Mouse (Mus musculus): ENCODE results near the gene Zfp169.
"Not testable (repeated sequence)": the region's sequence is repeated elsewhere in the genome, so short reads cannot be mapped to it uniquely, and the experiment has no call there.

Gene Zfp169

GRCm38 (mm10) chr13:48513003-48513929 lies at the start of gene Zfp169, which contains the start of gene A830005F24Rik:
TSS of gene Zfp169 (minus strand) at chr13:48513451.
TSS of gene A830005F24Rik (plus strand) at chr13:48513570.
- peak; percentile 91 for DNase-seq

- no peak for DNase-seq
Observed at GRCm38 (mm10) chr13:48562336-48562735, 49.1 kb upstream of the Zfp169 start.

GRCm38 (mm10) chr13:48561481-48561880 lies 48.2 kb upstream of the Zfp169 start:
- no peak for DNase-seq

GRCm38 (mm10) chr13:48555976-48556375 lies 42.7 kb upstream of the Zfp169 start:
- DNase-seq = no peak

GRCm38 (mm10) chr13:48554552-48554951 lies 41.3 kb upstream of the Zfp169 start:
- no peak for DNase-seq

GRCm38 (mm10) chr13:48553511-48553910 lies 40.3 kb upstream of the Zfp169 start:
- no peak for DNase-seq

- DNase-seq = peak; percentile 93
Observed at GRCm38 (mm10) chr13:48552181-48553090, 39.2 kb upstream of the Zfp169 start.

GRCm38 (mm10) chr13:48548296-48548695 lies 35.0 kb upstream of the Zfp169 start:
- DNase-seq = no peak

- DNase-seq = no peak
Observed at GRCm38 (mm10) chr13:48547623-48548022, 34.4 kb upstream of the Zfp169 start.

- DNase-seq = peak; percentile 100
Observed at GRCm38 (mm10) chr13:48546330-48546917, 33.2 kb upstream of the Zfp169 start.

- peak; percentile 100 for DNase-seq
Observed at GRCm38 (mm10) chr13:48545476-48546281, 32.4 kb upstream of the Zfp169 start.

GRCm38 (mm10) chr13:48544867-48545266 lies 31.6 kb upstream of the Zfp169 start:
- no peak for DNase-seq

- no peak for DNase-seq
Observed at GRCm38 (mm10) chr13:48544391-48544790, 31.1 kb upstream of the Zfp169 start.

GRCm38 (mm10) chr13:48540488-48540887 lies 27.2 kb upstream of the Zfp169 start:
- DNase-seq = no peak

- DNase-seq = no peak
Observed at GRCm38 (mm10) chr13:48533441-48533840, 20.2 kb upstream of the Zfp169 start.

- no peak for DNase-seq
Observed at GRCm38 (mm10) chr13:48531448-48531847, 18.2 kb upstream of the Zfp169 start.

GRCm38 (mm10) chr13:48530685-48531084 lies 17.4 kb upstream of the Zfp169 start:
- peak; percentile 51 for DNase-seq

GRCm38 (mm10) chr13:48529028-48529427 lies 15.8 kb upstream of the Zfp169 start:
- no peak for DNase-seq

GRCm38 (mm10) chr13:48528123-48528871 lies 15.0 kb upstream of the Zfp169 start:
- DNase-seq = peak; percentile 84

- DNase-seq = no peak
Observed at GRCm38 (mm10) chr13:48525745-48526144, 12.5 kb upstream of the Zfp169 start.

GRCm38 (mm10) chr13:48519122-48519521 lies 5.9 kb upstream of the Zfp169 start:
- not testable (repeated sequence) for DNase-seq

All from kidney, postnatal 14 days (tissue).